ENCODE assay signal across 14 mouse cellular contexts in genomic region chr8:77805657-77806056, GRCm38 (mm10).
"Had no signal": no experiment of that assay in that cellular context is flagged by ENCODE, and none has a peak within 500 bp of the region (broad histone marks: within the 10 kb centered on the region; RNA-seq: fewer than 3 reads in every experiment).

No protein-coding gene starts in this region.

- H3K27ac ChIP-seq: intestine, embryonic 15.5 days; kidney, postnatal 0 days; layer of hippocampus, adult 2 months; limb, embryonic 13.5 days; liver, embryonic 14.5 days; midbrain, embryonic 15.5 days; neural tube, embryonic 13.5 days had no signal

- H3K27me3 ChIP-seq: intestine, embryonic 15.5 days; limb, embryonic 13.5 days; megakaryocyte, embryonic 14.5 days; midbrain, embryonic 15.5 days; neural tube, embryonic 13.5 days had no signal

- H3K9me3 ChIP-seq: intestine, embryonic 15.5 days; limb, embryonic 13.5 days; midbrain, embryonic 15.5 days; neural tube, embryonic 13.5 days had no signal

- H3K4me3 ChIP-seq: intestine, embryonic 15.5 days; layer of hippocampus, adult 2 months; limb, embryonic 13.5 days; megakaryocyte, embryonic 14.5 days; midbrain, embryonic 15.5 days; neural tube, embryonic 13.5 days had no signal

- H3K4me1 ChIP-seq: intestine, embryonic 15.5 days; limb, embryonic 13.5 days; megakaryocyte, embryonic 14.5 days; midbrain, embryonic 15.5 days; neural tube, embryonic 13.5 days had no signal

- DNase-seq: kidney, adult 9 months; kidney, postnatal 4 days; left cerebral cortex, postnatal 4 days; right cerebral cortex, adult 18-20 months; right cerebral cortex, postnatal 25 days; thymus, postnatal 36 days had no signal

- H3K36me3 ChIP-seq: intestine, embryonic 15.5 days; limb, embryonic 13.5 days; midbrain, embryonic 15.5 days; neural tube, embryonic 13.5 days had no signal
